Mouse (Mus musculus): ENCODE measurements around the gene Frat2. TPM values are rescaled to one million over a fixed set of nuclear protein-coding genes. Genes with fewer than 3 reads are reported as not detected.

The Frat2 gene
- polyA plus RNA-seq, 1 experiment, result 1.5 TPM

Other genes with a start within 250 kb of the Frat2 start
- 7.1 and 9.3 TPM in 2 replicates for gene Slit1, start 104.5 kb downstream of the Frat2 start, polyA plus RNA-seq (2012; rRNA removed)
- 3.0 and 3.8 TPM in 2 replicates for gene Arhgap19, start 46.1 kb downstream of the Frat2 start, polyA plus RNA-seq (2012; rRNA removed)
- 1.6 and 2.5 TPM in 2 replicates for gene Frat1, start 18.2 kb downstream of the Frat2 start, polyA plus RNA-seq (2012; rRNA removed)
- 6.0 and 6.9 TPM in 2 replicates for gene Rrp12, start 48.0 kb upstream of the Frat2 start, polyA plus RNA-seq (2012; rRNA removed)
- gene Pgam1, start 63.8 kb upstream of the Frat2 start, polyA plus RNA-seq (2012; rRNA removed), result 236 and 243 TPM in 2 replicates
- gene Exosc1, start 85.3 kb upstream of the Frat2 start, polyA plus RNA-seq (2012; rRNA removed), result 14.6 and 15.7 TPM in 2 replicates
- gene Zdhhc16, start 85.3 kb upstream of the Frat2 start, polyA plus RNA-seq (2012; rRNA removed), result 76.1 and 85.0 TPM in 2 replicates
- 51.4 and 73.4 TPM in 2 replicates for gene Mms19, start 133.0 kb upstream of the Frat2 start, polyA plus RNA-seq (2012; rRNA removed)
- gene Ubtd1, start 133.6 kb upstream of the Frat2 start, polyA plus RNA-seq (2012; rRNA removed), result 30.5 and 40.2 TPM in 2 replicates
- gene Ankrd2, start 187.9 kb upstream of the Frat2 start, polyA plus RNA-seq (2012; rRNA removed), result 0.16 TPM in 1 of 2 replicates, not detected in the other
- gene Hoga1, start 197.5 kb upstream of the Frat2 start, polyA plus RNA-seq (2012; rRNA removed), result 13.7 and 14.3 TPM in 2 replicates
- 14.3 and 20.8 TPM in 2 replicates for gene 4933411K16Rik, start 204.1 kb upstream of the Frat2 start, polyA plus RNA-seq (2012; rRNA removed)
- gene Morn4, start 238.2 kb upstream of the Frat2 start, polyA plus RNA-seq (2012; rRNA removed), result 20.2 and 22.4 TPM in 2 replicates
- gene Pi4k2a, start 242.3 kb upstream of the Frat2 start, polyA plus RNA-seq (2012; rRNA removed), result 33.5 and 40.1 TPM in 2 replicates

Data from gonadal fat pad, adult 2 months (tissue).